Mouse (Mus musculus) WW6 (cell line): ENCODE results near the gene Rgs6.

Source experiments
- DNase-seq: peaks from one replicate; pipeline ENCODE4 v3.0.0-alpha.2; 2013; ENCODE audit warnings: low read depth, low spot score

Rgs6 gene

DNA sequence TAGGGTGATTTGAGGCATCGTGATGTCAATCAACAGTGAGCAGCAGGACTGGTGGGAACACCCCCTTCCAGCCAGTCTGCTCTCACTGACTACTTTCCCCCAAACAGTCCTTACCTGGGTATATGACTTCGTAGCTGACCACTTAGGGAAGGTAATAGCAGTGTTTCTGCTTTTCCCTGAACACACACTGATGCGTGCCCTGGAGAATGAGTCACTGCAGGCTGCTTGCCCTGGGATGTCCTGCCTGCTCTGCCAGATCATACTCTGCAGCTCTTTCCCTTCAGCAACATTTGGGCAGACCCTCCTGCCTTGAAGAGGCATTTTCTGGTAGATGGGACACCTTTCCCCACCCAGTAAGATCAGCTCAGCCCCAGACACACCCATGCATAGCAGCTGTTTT is 540.5 kb downstream of the Rgs6 start:
- DNase-seq, result no peak

DNA sequence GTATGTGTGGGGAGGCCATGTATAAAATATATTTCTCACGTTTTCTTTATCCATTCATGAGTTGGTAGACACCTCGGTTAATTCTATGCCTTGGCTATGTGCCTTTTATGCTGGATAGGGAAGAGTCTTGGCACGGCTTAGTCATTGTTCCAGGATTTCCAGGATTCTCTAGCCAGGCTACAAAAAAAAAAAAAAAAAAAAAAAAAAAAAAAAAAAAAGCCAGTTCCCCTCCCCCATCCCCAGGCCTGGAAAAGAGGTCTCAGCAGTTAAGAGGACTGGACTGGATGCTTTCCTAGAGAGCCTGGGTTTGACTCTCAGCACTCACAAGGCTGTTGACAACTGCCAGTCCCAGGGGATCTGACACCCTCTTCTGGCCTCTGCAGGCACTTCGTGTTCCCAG is 543.3 kb downstream of the Rgs6 start:
- DNase-seq, result no peak

DNA sequence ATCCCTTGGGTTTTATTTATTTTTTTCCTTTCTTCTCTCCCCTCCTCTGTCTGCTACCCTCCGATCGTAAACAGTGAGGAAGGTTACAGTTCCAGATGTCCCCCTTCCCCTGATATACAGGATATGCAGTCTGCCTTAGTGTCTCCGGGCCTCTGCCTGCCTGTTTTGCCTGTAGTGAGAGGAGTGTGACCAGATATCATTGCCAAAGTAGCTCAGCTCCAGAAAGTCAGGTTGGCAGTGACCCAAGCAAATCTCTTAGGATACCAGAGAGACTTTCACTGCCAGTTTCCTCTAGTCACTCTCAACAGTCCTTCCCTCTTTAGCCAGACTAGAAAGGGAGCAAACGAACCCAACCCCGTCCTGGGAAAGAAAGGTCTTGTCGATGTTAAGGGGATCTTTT is 545.7 kb downstream of the Rgs6 start:
- DNase-seq, result no peak

DNA sequence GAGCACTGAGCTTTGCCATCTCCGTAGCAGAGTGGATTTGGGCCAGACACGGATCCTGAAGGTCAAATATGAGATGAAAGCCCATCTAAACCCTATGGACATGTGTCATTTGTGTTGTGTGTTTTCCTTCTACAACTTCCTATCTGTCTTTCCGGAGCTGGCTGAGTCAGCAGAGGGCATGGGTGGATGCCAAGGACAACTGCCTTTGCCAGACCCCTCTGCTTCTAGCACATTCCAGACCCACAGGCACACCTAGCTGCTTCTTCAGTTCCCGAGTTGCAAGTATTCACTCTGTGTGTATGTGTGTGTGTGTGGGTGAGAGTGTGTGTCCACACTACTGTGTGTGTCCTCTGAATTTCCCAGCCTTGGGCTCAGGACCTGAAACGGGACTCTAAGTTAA is 547.9 kb downstream of the Rgs6 start:
- no peak for DNase-seq

DNA sequence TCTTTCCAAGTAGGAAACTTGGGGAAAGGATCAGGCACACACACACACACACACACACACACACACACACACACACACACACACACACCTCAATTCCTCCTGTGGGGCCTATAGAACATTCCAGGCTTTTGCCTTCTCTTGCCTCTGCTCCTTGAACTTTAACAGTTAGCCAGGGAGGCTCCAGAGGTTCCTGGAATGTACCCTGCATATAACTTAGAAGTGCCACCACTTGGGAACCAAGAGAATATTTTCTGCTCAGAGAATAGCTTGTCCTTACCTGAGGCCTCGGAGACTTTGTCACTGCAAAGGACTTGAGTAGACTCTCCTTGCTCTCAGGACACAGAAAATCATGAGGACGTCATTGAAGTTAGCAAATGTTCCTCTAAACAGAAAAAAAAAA is 548.4 kb downstream of the Rgs6 start:
- DNase-seq, result no peak

DNA sequence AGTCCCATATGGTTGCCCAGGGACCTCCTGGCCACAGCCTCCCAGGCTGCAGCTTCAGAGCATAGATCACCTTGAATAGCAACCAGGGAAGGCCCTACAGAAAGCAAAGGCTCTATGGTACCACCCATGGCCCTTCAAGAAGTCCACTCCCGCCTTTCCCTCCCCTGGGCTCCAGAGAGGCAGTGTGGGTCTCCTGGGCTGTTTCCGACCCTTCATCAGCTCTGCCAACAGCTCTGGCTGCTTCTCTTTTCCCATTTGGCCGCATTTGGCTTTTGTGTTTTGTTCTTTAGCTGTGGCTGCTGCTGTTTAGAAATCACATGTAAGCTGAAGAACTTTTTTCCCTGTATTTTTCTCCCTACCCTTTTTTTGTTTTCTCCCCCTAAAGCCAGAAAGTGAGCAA is 548.9 kb downstream of the Rgs6 start:
- DNase-seq, result no peak

DNA sequence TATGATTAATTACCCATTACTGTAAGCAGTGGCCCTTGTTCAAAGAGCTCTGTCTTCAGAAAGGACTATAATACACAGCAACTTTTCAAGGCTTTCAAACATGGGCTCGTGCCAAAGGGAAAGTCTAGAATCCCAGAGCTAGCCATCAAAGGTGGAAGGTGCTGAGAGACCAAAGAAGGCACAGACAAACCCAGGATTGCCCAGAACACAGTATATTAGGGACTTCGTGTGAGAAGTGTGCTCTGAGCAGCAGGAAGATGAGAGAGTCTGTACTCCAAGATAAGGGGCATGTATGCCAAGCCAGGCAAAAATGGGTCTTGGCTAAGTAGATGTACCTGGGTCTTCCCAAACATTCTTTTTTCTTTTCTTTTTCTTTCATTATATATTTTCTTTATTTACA is 553.1 kb downstream of the Rgs6 start:
- no peak for DNase-seq

DNA sequence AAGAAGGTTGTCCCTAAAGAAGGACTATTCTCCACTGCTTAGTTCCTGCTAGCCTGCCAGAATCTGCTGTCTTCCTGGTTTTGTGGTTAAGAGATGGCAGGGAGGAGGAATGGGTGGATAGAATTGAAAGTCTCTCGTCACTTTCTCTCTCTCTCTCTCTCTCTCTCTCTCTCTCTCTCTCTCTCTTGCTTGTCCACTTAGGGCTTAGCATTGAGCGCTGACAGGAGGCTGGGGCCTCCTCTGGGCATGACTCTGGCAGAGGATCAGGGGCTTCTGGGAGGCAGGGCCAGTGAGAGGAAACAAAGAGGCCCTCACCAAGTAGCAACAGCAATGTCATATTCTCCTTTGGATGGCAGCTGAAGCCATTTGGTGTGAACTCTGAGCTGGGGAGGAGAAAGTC is 554.4 kb downstream of the Rgs6 start:
- DNase-seq, result no peak

DNA sequence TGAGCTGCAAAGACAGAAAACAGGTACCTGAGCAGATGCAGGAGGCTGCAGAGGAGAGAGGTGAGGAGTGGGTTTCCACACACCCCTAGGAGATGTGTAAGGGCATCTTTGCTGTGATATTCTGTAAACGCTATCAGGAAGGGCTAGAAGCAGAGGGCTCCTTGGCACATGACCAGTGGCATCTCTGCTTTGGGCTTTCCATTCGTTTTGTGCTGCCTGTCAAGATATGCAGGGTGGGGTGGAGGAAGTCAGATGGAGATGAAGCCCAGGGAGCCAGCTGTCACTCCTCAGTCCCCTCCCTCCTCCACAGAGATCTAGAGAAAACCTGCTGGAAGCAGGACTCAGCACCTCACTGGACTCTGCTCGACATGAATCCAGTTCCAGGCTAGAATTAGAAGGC is 555.0 kb downstream of the Rgs6 start:
- no peak for DNase-seq

DNA sequence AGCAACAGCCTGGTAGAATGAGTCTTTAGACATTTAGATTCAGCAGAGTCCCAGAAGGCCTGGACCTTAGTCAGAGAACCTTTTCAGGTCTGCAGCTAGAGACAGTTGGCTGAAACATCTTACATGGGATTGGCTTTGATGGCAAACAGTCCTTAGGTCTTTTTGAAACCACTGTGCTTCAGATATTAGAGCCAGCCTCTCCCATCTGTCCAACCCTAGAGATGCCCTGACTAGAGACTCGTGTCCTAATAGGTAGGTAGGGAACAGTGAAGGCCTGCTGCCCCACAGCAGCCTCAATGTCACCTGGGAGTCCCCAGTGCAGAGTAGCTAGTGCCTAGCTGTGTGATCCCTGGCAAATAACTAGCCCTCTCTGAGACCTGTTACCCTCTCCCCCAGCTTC is 555.5 kb downstream of the Rgs6 start:
- DNase-seq, result no peak

DNA sequence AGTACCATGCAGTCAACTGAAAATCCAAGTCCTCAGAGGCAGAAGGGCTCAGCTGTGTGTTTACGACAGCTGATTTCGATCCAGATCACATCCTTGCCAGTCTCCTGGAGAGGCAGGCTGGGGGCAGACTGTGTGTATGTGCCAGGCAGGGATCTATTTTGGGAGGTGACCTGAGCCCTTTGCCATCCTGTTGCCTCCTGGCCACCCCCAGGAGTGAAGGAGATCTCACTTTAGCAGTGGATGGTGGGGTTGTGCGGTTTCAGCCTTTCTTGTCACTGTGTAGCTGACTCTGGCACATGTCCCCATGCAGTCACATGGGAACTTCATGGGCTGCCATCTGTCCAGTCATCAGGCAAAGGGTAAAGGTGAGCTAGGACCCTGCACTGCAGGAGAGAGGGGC is 557.0 kb downstream of the Rgs6 start:
- no peak for DNase-seq

DNA sequence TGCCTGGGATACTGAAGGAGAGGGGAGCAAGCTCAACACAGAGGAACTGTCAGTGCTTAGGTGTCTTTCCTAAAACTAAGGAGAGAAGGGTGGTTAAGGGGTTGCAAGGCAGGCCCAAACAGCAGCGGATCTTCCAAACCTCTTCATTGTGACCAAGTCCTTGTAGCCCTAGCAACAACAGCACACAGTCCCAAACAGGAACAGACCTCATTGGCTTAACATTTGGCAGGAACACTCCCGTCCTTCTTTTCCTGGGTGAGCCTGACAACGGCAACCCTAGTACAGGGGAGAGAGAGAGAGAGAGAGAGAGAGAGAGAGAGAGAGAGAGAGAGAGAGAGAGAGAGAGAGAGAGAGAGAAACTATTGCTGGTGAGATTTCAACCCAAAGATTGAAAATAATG is 557.8 kb downstream of the Rgs6 start:
- no peak for DNase-seq

DNA sequence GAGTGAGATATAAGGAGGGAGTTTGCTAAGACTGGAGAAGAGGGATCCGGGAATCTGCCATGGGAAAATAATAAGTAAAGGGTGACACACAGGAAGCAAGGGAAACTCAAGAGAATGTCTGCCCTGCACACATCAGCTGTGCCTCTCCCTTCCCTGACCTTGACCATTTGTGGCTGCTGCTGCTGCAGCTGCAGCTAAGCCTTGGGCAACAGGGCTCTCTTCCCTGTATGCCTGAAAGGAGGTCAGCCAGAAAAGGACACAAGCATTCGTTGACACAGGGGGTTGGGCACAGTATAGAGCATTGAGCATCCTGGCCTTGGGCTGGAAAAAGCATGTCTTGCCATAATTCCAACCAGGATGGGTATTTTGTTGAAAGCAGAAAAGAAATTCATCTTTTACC is 558.8 kb downstream of the Rgs6 start:
- DNase-seq, result no peak

DNA sequence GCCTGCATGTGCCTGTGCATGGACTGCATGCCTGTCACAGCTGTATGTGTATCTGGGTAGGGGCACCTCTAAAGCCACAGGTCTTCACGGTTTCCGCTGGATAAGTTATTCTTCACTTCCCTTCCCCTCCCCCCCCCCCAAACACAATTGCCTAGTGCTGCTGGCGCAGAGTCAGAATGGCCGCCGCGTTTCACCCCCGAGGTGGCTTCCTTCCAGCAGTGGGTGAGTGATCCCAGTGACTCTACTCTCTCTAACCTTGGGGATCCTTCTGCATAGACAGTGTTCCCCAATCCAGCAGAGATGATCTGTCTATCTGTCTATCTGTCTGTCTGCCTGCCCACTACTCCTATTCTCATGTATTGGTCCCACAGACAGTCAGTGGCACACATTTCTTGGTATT is 561.9 kb downstream of the Rgs6 start:
- DNase-seq, result no peak

DNA sequence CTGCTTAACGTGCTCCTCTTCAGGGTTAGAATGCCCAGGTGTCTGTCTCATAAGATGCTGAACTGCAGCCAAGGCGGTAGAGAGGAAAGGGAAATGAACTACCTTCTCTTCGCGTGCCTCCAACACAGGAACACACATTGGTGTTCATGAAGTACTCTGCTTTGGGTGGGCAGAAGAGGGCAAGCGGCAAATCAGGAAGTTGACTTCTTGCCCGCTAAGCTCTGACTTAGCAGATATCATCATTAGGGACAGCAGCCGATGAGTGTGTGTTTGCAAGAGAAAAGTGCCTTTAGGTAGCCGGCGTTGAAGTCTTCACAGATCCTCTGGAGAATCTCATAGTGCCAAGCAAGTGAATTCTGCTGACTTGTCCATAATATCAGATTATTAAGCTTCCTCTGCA is 562.7 kb downstream of the Rgs6 start:
- DNase-seq, result no peak

DNA sequence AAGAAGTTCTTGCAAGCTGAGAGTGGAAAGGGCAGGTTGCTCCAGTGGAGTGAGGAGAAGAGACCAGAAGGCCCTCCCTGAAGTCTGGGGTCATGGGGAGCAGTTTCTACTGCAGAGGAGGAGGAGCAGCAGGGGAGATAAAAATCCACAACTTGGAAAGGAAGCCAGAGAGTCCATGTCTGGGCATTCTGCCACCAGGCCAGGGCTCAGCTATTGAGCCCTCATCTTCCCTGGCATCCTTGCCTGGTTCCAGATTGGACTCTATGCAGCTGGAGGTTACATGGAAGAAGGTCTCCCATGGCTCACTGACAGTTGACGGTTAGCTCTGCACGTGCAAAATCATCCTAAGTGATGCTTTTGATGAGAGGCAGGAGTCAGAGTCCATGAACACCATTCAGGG is 563.4 kb downstream of the Rgs6 start:
- DNase-seq, result no peak

DNA sequence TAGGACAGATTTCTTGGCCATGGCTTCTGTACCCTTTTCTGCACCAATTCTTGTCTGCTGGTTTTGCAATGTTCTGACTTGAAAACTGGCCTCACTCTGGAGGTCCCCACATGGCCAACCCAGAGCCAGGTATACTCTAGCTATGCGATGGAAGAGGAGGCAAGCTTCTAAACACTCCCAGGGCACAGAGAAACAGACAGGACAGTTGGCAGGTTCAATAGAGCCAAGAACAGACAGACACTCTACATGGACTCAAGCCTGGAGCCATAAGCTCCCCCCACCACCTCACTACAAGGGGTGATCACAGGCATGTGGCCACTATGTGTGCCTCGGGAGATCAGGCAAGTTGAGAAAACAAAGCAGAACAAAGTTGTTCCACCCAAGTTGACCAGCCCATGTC is 572.1 kb downstream of the Rgs6 start:
- DNase-seq, result no peak

DNA sequence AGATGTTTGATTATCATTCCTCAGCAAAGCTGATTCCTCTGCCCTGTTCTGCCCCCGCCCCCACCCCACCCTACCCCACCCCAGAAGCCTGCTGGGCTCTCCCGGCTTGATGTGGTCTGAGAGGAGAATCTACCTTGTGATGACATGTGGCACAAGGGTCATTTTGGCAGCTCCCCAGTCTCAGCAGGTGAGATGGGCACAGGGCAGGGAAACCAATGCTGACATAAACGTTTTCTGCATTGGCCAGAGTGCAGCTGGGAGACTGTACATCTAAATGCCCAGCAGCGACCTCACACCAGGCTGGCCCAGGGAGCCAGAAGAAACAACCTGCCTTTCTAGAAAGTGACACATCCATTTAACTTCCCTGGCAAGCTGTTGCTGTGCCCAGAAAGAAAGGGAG is 572.6 kb downstream of the Rgs6 start:
- no peak for DNase-seq

DNA sequence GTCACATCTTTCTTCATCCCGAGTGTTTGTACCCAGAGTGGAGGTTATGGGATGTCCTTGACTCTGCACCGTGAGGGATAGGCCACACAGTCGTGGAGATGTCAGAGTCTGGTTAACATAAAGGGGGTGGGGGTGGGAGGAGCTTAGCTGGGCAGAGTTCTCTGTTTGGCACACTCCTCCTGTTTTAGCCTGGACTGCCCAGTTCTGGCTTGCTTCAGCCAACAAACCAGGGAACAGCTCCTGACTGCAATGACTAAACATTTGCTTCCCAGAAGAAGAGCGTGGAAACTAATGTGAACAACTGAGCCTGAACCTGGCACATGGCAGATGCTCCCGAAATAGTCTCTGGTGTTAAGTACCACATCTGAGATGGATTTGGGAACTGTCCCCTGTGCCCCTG is 575.6 kb downstream of the Rgs6 start:
- DNase-seq, result no peak

DNA sequence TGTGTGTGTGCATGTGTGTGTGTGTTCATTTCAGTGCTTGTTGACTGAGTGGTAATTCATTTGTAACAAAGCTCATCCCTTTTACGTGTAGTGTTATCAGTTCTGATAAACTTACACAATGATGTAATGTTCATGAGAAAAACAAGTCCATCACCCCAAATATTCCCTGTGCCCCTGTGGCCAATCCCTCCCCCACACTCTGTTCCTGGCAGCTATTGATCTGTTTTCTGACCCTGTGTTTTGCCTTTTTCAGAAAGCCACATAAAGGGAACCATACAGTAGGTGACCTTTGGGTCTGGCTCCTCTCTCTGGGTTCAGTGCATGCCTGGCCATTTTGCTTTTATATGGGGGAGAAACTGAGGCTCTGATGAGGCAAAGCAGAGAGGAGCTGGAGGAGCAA is 577.0 kb downstream of the Rgs6 start:
- DNase-seq, result no peak

DNA sequence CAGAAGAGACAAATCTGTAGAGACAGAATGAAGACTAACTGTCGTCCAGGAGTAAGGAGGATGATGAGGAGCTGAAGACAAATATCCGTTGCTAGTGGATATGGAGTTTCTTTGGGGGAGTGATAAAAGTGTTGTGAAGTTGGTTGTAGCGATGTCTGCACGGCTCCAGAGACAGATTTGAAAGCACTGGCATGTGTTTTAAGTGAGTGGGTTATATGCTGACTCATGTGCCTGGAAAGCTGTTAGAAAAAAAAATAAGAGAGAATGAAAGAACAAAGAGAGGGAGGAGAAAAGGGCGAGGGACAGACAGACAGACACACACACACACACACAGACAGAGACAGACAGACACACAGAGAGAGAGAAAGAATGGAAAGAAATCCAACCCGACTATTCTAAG is 580.2 kb downstream of the Rgs6 start:
- DNase-seq, result no peak

DNA sequence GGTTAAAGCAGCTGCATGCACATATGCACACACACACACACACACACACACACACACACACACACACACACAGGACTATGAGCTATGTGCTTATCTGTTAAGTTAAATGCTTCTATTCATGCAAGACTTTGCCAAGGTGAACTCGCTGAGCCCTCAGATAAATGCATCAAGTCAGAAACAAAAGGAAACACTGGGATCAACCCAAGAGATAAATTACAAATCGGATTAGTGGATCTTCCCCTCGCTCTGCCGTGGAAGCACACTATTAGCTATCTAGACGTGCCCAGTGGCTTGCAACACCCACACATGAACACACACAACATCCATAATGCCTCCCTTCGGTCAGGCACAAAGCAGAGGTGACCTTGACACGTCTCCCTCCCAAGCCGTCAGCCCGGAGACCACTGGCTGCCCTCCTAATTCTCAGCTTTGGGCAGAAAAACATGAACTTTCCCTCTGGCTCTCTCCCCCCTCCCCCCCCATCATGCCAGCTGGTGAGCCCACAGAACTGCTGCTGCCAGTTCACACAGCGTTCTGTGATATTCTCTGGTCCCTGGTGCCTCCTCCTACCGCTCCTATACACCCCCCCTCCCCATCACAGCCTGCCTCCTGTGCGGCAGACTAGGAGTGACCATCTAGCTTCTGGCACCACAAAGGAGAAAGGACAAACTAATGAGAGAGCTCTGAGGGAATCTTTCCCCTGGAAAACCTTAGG is 581.6 kb downstream of the Rgs6 start:
- DNase-seq, result no peak

DNA sequence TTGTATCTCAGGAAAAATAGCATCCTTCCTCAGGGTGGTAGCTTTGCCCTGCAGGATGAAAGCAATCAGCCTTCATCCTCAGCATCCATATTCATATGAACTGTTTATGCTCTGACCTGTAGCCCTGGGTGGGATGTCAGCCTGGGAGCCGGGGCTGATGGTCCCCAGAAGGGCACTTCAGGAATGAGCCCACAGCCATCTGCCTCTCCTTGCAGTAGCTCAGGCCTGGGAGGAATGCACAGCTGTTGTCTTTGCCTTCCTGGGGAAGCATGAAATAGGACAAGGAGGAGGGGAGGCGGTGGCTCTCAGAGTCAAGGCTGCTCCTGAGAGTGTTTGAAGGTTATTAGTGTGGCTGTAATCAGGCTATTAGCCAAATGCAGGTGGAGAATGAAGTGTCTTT is 590.7 kb downstream of the Rgs6 start:
- no peak for DNase-seq

DNA sequence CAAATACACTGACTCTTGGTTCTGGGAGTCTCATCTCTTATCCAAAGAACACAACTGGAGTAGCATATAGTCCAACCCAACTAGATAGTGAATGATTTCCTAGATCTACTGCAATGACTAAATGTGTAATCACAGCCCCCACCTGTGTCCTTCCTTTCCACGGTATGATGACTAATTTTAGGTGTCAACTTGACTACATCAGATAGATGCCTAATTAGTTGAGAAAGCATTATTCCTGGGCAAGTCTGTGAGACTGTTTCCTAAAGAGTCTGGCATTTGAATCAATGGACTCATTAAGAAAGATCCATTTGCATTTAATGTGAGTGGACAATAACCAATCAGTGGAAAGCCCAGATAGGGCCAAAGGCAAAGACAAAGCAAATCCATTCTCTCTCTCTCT is 591.8 kb downstream of the Rgs6 start:
- no peak for DNase-seq
